Mouse (Mus musculus) kidney, embryonic 14.5 days (tissue): ENCODE measurements at regions not wholly inside any gene's neighbourhood (a gene's known extent, or its start where the extent isn't known, plus 50 kb on each side); places are given as distances from the start of the nearest gene placed in this dataset.

Experiments used
- ATAC-seq: fragments of 200-750 bp; cut with Nextera tagmentation; 2 replicates; pipeline ENCODE4 v1.8.0; 2017; ENCODE audit warnings: moderate number of reproducible peaks, mild to moderate bottlenecking, moderate TSS enrichment, moderate library complexity; ENCODE audit not compliant: low FRiP score, low TSS enrichment
- H3K27ac ChIP-seq: fragments of 300-500 bp; sonication (generic); 2 replicates; pipeline ENCODE4 v1.5.1; 2014; ENCODE audit warnings: low read depth, mild to moderate bottlenecking, low read length, moderate library complexity, mixed read lengths
- H3K27me3 ChIP-seq: fragments of 300-500 bp; sonication (generic); 2 replicates; pipeline ENCODE4 v1.6.1; 2014; ENCODE audit warnings: mild to moderate bottlenecking, low read length; ENCODE audit not compliant: control insufficient read depth, insufficient read depth
- H3K36me3 ChIP-seq: fragments of 300-500 bp; sonication (generic); 2 replicates; pipeline ENCODE4 v1.6.1; 2014; ENCODE audit warnings: low read length, mixed read lengths; ENCODE audit not compliant: control insufficient read depth, insufficient read depth
- H3K4me1 ChIP-seq: fragments of 300-500 bp; sonication (generic); 2 replicates; pipeline ENCODE4 v1.6.1; 2014; ENCODE audit warnings: low read length, mixed read lengths; ENCODE audit not compliant: control insufficient read depth, insufficient read depth
- H3K4me2 ChIP-seq: fragments of 300-500 bp; sonication (generic); replicated peaks from 2 replicates; pipeline ENCODE4 v1.6.1; 2014; ENCODE audit warnings: low read depth, mild to moderate bottlenecking, low read length
- H3K4me3 ChIP-seq: fragments of 300-500 bp; sonication (generic); 2 replicates; pipeline ENCODE4 v1.5.1; 2014; ENCODE audit warnings: mild to moderate bottlenecking, low read length
- H3K9ac ChIP-seq: fragments of 300-500 bp; sonication (generic); 2 replicates; pipeline ENCODE4 v1.6.1; 2014; ENCODE audit warnings: low read depth, mild to moderate bottlenecking, low read length, moderate library complexity
- H3K9me3 ChIP-seq: fragments of 300-500 bp; sonication (generic); 2 replicates; pipeline ENCODE4 v1.6.1; 2016; ENCODE audit warnings: low read length; ENCODE audit not compliant: control insufficient read depth
- WGBS: fragments of 180-500 bp; shearing (Covaris S2); extraction: QIAGEN DNeasy Blood & Tissue Kit; methylation state at CpG from one replicate; pipeline ENCODE4 v1.1.7; 2014; 5-methylcytosine and 5-hydroxymethylcytosine counted together

DNA sequence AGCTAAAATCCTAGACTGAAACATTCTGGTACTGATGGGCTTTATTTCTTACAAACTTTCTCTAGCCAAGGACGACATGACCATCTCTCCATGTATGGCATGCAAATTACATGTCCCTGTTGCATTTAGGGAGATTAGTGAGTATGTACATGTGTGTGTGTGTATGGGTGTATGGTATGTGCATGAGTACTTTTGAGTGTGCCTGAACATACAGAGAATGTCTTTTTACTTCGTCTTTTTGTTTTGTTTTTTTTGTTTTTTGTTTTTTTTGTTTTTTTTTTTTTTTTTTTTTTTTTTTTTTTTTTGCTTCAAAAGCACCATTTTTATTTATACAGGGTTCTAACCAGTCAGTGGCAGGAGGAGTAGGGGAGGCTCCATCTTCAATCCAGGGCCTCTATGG lies 451.1 kb downstream of the Ipmk start:
- Histone ChIP-seq H3K4me2 (no peak overlapping the region), H3K36me3 (no peaks in the 10 kb centered on the region), H3K27ac (no peak overlapping the region), H3K4me1 (no peaks in the 10 kb centered on the region), H3K9ac (no peak overlapping the region), H3K4me3 (no peak overlapping the region), H3K9me3 (no peaks in the 10 kb centered on the region), H3K27me3 (no peaks in the 10 kb centered on the region)
- ATAC-seq, result no peak
- WGBS, result 89% methylated on average over 2 of the region's 2 CpGs

DNA sequence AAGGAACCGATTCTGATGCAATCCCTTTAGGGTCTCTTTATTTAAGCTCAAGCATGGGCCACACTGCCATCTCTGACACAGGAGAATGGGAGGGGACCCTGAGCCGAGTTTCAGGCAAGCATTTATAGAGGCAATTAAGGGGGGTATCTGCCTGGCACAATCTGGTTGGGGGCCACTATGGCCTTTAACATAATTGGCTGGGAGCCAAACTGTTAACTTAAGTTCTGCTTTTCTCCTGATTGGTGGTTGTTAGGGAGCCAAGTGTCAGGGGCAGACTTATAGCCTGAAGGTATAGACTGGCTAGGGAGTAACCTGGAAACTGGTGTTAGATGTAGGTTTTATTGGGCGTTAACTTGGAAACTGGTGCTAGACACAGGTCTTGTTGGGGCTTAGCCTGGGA lies 454.9 kb downstream of the Ipmk start:
- H3K4me3 ChIP-seq, result no peak overlapping the region
- 51% methylated on average over 3 of the region's 3 CpGs for WGBS
- no peak for ATAC-seq
- H3K36me3 ChIP-seq, result no peaks in the 10 kb centered on the region
- no peaks in the 10 kb centered on the region for H3K9me3 ChIP-seq
- H3K9ac ChIP-seq, result no peak overlapping the region
- no peak overlapping the region for H3K27ac ChIP-seq
- H3K4me1 ChIP-seq, result no peaks in the 10 kb centered on the region
- H3K27me3 ChIP-seq, result no peaks in the 10 kb centered on the region
- H3K4me2 ChIP-seq, result no peak overlapping the region

DNA sequence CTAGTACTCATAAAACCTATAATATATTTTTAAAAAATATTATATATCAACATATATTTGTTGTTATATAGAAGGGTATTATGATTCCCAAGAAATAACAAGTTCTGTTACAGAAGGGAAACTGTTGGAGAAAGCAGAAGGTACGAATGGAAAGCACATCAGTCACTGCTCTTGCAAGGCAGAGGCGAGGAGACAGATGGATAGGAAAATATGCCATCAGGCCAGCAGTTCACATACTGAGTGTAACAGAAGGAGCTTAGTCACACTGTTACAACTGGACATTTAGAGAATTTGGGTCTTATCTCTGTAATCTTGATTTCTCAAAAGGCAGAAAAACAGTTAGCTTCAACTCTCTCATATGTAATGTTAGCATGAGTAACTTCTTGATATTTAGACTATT lies 485.1 kb downstream of the Ipmk start:
- 79% methylated on average over 2 of the region's 2 CpGs for WGBS
- no peaks in the 10 kb centered on the region for H3K36me3 ChIP-seq

DNA sequence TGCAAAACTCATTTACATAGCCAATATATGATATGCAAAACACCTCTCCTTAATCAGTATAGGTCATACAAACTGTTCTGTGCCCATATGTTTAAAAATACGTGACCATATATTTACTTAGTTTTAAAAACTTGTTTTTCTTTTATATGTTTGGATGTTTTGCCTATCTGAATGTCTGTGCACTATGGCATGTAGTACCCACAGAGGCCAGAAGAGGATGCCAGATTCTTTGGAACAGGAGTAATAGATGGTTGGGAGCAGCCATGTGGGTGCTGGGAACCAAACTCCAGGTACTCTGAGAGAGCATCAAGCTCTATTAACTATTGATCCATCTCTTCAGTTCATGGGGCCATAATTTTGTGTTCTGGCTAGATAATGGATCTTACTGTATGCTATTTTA lies 487.5 kb downstream of the Ipmk start:
- no peak overlapping the region for H3K9ac ChIP-seq
- H3K27me3 ChIP-seq, result no peaks in the 10 kb centered on the region
- H3K9me3 ChIP-seq, result no peaks in the 10 kb centered on the region
- no peak overlapping the region for H3K4me2 ChIP-seq
- no peaks in the 10 kb centered on the region for H3K36me3 ChIP-seq
- 62% methylated on average over 1 of the region's 1 CpGs for WGBS
- no peak overlapping the region for H3K4me3 ChIP-seq
- H3K27ac ChIP-seq, result no peak overlapping the region
- no peaks in the 10 kb centered on the region for H3K4me1 ChIP-seq
- no peak for ATAC-seq

More for the DNA sequence above, 485.1 kb downstream of the Ipmk start:
- Histone ChIP-seq H3K4me2 (no peak overlapping the region), H3K9ac (no peak overlapping the region), H3K4me3 (no peak overlapping the region), H3K9me3 (no peaks in the 10 kb centered on the region), H3K4me1 (no peaks in the 10 kb centered on the region), H3K27ac (no peak overlapping the region), H3K27me3 (no peaks in the 10 kb centered on the region)
- no peak for ATAC-seq

DNA sequence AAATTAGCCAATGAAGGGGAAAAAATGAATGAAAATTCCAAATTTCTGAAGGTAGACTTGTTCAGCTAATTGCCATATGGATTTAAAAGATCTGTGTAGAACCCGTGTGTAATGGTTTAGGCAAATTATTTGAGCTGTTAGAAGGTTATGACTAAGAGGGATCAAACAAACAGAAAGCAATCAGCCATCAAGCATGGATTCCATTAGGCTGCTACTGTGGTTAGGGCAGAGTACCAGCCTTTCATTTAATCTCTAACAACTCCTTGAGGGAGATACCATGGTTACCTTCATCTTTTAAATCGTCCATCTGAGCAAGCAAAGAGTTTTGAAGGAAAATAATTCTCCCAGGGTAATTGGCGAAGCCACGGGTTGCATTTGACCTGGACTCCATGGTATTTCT lies 509.5 kb downstream of the Ipmk start:
- Histone ChIP-seq H3K9ac (no peak overlapping the region), H3K4me3 (no peak overlapping the region), H3K4me2 (no peak overlapping the region), H3K4me1 (no peaks in the 10 kb centered on the region), H3K27me3 (no peaks in the 10 kb centered on the region), H3K36me3 (no peaks in the 10 kb centered on the region), H3K9me3 (no peaks in the 10 kb centered on the region), H3K27ac (no peak overlapping the region)
- WGBS, result 79% methylated on average over 4 of the region's 4 CpGs
- ATAC-seq, result no peak

DNA sequence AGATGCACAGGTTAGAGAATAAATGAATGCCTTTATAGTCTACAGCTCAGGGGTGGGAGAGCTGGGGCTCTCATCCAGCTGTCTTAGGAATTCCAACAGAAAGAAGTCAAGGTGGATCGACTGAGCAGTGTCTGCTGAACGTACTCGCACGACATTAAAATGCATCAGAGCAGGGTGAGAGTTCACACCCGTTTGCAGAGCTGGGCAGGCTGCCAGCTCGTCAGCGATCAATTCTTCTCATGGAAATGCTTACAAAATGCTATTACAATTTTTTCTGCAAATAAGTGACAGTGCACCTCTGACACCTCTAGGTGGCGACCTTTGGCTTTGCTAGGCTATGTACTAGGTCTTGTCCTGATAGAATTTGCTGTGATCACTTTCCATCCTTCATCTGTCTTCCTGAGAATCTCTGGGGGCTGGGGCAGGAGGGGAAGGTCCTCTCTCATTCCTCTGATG lies 510.0 kb downstream of the Ipmk start:
- ATAC-seq, result no peak
- no peak overlapping the region for H3K27ac ChIP-seq
- H3K4me2 ChIP-seq, result no peak overlapping the region

DNA sequence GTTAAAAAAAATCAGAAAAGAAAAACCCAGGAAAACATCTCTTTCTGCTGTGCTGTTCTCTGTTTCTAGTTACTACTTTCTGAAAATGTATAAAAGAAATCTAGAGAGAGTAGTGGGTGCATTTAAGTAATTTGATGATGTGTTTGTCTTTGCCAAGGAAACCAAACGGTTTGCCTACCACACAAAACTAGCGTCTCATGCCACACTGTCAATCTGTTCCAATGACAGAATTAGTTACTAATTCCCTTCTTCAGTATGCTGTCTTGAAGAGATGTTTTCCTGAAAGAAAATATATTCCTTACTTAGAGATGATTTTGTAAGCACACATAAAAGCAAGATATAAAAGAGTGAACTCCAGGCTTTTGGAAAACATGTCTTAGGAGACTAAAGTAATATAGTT lies 546.2 kb downstream of the Ipmk start:
- no peaks in the 10 kb centered on the region for H3K27me3 ChIP-seq
- ATAC-seq, result no peak
- 60% methylated on average over 2 of the region's 2 CpGs for WGBS
- H3K27ac ChIP-seq, result no peak overlapping the region
- H3K9me3 ChIP-seq, result no peaks in the 10 kb centered on the region
- no peak overlapping the region for H3K4me2 ChIP-seq
- H3K4me1 ChIP-seq, result no peaks in the 10 kb centered on the region
- no peaks in the 10 kb centered on the region for H3K36me3 ChIP-seq
- no peak overlapping the region for H3K9ac ChIP-seq
- H3K4me3 ChIP-seq, result no peak overlapping the region

More for the DNA sequence above, 510.0 kb downstream of the Ipmk start:
- Histone ChIP-seq H3K4me1 (no peaks in the 10 kb centered on the region), H3K4me3 (no peak overlapping the region), H3K27me3 (no peaks in the 10 kb centered on the region), H3K36me3 (no peaks in the 10 kb centered on the region), H3K9ac (no peak overlapping the region), H3K9me3 (no peaks in the 10 kb centered on the region)
- WGBS, result 42% methylated on average over 8 of the region's 8 CpGs

DNA sequence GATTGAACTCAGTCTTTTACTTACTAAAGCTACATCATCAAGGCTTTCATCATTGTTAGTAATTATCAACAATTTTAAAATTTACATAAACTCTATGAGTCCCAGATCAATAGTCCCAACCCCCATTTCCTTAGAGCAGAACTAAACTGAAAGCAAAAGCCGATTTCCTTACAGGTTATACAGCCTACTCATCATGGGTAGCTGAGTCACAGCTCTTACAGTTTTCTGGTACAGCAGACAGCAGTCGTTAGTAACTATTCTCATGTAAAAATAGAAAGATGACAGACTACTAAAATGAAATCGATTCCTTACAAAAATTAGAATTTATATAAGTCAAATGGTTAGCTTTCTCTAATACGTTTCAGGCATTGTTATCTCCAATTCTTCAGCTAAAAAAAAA lies 557.5 kb downstream of the Ipmk start:
- Histone ChIP-seq H3K27me3 (no peaks in the 10 kb centered on the region), H3K4me3 (no peak overlapping the region), H3K27ac (no peak overlapping the region), H3K9ac (no peak overlapping the region), H3K36me3 (no peaks in the 10 kb centered on the region), H3K4me2 (no peak overlapping the region), H3K4me1 (no peaks in the 10 kb centered on the region), H3K9me3 (no peaks in the 10 kb centered on the region)
- 82% methylated on average over 4 of the region's 4 CpGs for WGBS
- ATAC-seq, result no peak
